Mouse (Mus musculus) CH12F3 (cell line): ENCODE measurements around the gene Pdpk1.
"Not testable (repeated sequence)": the region's sequence is repeated elsewhere in the genome, so short reads cannot be mapped to it uniquely, and the experiment has no call there.

Source experiments
- in situ Hi-C: fragments of 300-500 bp; cut with MboI; formaldehyde crosslinking; loops from 2 replicates; pipeline ENCODE4 v1.14.3; 2020; ENCODE audit warnings: low sequenced_read_pairs

Gene Pdpk1

GRCm38 (mm10) chr17:24127592-24127991 is 23.1 kb downstream of the Pdpk1 start:
- in situ Hi-C loops: no loop called here

DNA sequence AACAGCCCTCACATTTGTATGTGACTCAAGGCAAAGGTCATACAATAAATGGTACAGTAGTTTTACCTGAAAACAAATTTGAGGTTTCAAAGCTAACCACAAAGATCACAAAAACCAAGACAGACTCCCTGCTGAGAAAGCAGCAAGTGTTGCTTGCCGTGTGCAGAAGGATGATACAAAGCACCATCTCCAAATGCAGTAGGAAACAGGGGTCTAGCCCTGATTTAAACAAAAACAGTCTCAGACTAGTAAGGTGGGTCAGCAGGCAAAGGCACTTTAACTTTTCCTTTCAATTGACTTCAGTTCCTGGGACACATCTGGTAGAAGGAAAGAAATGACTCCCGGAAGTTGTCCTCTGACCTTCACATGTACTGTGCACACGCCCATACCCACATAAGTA is 23.9 kb downstream of the Pdpk1 start:
- in situ Hi-C loops: no loop called here

DNA sequence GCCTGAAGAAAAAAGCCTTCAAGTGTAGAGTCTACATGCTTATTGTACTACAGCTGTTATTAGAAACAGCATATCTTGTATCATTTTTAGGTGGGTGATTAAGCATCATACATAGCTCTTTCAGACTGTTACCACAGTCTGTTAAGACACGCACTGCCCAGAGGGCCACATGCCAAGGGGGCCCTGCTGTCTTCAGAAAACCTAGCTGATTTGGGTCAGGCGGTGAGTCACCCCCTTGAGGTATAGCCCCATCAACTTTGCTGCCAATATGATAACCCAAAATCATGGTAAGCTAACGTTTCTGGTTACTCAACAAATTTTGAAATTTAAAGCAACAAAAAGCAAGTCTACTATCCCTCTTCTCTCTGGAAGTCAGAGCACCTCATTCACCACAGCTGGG is 31.3 kb downstream of the Pdpk1 start:
- in situ Hi-C loops: no loop called here

DNA sequence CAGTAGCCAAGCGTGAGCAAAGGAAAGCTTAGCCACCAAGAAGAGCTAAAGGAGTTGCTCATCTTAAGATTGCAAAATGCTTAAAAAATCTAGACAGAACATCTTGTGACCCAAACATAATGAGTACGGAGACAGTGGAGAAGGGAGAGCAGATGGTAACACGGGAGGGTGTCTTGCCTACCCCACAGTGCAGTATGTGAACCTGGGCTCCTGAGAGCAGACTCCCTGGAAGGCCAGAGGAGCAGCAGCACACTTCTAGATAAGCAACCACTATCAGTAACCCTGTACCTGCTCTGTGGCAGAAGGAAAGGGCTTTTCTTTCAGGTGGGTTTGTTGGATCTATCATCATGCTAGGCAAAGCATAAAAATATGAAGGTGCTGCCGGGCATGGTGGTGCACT is 37.7 kb downstream of the Pdpk1 start:
- in situ Hi-C loops: no loop called here

DNA sequence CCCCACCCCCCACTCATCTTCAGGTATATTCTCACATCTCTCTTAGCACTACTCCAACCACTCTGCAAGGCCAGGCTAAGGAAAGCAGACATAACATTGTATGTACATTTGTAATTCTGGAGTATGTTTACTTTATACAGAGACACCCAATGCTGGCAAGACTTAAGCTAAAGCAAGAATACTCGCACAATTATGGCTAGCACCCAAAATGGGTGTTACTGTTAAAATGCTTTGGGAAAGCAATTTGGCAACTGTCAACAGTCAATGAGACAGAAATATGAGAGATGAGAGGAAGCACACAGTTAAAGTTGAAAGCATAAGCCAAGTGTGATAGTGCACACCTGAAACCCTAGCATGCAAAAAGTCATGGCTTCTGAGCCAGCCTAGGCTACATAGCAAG is 39.5 kb downstream of the Pdpk1 start:
- in situ Hi-C loops: no loop called here

DNA sequence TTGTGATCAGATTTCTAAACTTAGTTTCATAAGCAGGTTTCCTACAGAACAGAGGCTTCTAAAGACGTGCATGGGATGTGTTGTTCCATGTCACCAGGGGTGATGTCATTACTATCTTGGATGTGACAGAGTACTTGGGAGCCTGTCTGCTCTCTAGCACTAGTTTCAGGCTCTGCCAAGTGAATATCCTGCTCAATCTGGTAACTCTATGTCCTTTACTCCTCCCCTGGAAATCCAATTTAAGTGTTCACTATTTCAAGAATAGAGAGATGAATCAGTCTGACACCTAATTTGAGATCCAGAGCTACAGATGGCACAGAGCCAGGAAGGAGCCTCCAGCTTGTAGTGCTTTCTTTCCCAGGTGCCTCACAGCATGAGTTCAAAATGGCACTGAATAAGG is 41.8 kb downstream of the Pdpk1 start:
- in situ Hi-C loops: no loop called here

GRCm38 (mm10) chr17:24105111-24105510 is 45.6 kb downstream of the Pdpk1 start:
- in situ Hi-C loops: no loop called here

- in situ Hi-C loops: no loop called here
Measured at GRCm38 (mm10) chr17:24098354-24098753, 52.4 kb downstream of the Pdpk1 start.

DNA sequence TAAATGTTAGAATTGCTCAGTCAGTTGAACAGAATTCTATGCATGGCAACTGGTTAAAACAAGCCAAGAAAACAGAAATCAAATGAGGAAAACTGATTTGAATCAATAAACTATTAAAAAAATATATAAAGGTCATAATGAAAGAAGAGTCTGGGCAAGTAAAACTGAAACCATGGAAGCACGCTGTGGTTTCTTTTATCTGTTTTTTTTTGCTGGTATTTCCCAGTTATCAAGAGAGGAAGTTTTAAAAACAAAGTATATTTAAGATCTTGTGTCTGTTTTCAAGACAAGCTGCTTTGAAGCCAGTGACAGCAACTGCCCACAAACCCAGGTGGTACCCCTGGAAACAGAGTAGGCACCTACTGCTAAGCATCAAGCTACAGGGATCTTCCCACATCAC is 60.1 kb downstream of the Pdpk1 start:
- in situ Hi-C loops: no loop called here

GRCm38 (mm10) chr17:24086399-24086798 is 64.3 kb downstream of the Pdpk1 start:
- in situ Hi-C loops: not testable (repeated sequence)

DNA sequence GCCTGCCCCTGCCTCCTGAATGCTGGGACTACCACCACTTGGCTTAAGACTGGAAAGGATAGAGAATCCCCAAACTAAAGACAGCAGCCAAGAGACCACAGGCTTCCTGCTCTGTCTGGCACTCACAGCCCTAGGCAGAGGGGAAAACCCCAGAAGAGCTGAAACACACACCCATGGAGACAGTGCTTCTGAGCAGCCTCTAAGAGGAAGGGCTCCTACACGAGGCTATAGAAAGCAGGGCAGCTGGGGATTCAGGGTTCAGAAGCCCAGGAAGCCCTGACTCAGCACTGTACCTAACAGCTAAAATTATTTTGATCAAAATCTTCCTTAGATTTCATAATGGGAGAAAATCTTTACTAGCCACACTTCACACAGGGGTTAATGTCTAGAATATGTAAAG is 66.1 kb downstream of the Pdpk1 start:
- in situ Hi-C loops: no loop called here

DNA sequence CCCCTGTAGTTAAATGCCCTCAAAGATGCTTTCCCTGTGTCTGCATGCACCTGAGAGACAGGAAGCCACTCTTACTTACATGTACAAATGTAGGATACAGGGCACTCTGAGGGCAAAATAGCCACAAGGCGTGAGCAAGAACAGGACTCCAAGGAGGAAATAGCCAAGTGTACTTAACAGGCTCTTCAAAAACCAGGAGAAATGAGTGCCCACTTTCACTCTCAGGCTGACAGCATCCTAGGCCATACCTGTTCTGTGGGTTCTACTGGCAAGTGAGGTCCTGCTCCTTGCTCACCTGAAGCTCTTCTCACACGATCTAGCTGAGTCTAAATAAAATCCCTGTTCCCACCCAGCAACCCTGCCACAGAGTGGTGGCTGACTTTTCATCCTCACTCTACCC is 73.6 kb downstream of the Pdpk1 start:
- in situ Hi-C loops: no loop called here

DNA sequence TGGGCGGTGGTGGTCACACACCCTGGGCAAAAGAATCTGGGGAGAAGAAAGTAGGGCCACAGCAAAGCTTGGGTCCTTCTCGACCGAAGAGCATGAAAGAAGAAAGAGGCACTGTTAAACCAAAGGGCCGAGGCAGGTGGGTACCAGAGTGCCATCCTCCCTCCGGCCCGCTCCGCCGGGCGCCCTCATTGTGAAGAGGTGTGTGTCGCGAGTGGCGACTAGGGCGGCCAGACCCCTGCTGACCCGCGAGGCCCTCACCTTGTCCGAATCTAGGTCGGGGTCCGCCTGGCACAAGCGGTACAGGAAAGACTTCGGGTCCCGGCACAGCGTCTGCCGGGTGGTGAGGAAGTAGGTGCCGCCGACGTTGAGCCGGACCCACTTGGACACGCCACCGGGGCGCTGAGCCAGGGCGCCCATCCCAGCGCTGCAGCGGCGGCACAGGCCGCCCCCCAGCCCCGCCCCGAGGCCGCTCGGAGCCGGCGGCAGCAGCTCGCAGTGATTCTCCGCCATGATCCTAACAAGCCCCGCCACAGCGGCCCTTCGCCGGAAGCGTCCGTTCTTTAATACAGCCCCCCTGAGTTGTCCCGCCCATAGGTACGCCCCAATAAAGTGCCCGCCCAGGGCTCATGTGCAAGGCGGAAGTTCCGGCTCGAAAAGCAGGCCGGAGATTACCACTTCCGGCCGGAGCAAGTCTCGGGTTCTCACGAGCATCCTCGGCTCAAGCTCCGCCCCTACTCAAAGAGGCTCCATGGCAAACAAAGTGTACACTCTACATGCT is 77.6 kb downstream of the Pdpk1 start, which contains the start of gene Kctd5:
TSS of gene Kctd5 (minus strand) at position 567 of the 778 bp plus-strand sequence.
- in situ Hi-C loops: no loop called here

DNA sequence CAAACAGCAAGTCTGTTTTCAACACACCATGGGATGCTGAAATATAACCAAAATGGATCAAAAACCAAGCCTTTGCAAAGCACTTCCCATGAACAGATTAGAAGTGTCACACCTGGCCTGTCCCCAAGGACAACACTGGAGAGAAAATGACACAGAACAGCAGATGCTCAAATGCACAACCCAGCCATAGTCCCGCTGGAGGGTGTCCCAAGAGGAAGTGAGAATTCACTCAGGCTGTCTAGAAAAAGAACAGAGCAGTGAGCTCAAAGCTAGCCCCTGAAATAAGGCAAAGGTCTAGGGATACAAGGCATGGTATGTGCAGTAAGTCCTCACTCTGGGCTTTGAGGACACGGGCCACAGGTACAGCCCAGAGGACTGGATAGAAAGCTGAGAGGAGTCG is 81.2 kb downstream of the Pdpk1 start:
- in situ Hi-C loops: no loop called here

GRCm38 (mm10) chr17:24068271-24068670 is 82.5 kb downstream of the Pdpk1 start:
- in situ Hi-C loops: no loop called here

DNA sequence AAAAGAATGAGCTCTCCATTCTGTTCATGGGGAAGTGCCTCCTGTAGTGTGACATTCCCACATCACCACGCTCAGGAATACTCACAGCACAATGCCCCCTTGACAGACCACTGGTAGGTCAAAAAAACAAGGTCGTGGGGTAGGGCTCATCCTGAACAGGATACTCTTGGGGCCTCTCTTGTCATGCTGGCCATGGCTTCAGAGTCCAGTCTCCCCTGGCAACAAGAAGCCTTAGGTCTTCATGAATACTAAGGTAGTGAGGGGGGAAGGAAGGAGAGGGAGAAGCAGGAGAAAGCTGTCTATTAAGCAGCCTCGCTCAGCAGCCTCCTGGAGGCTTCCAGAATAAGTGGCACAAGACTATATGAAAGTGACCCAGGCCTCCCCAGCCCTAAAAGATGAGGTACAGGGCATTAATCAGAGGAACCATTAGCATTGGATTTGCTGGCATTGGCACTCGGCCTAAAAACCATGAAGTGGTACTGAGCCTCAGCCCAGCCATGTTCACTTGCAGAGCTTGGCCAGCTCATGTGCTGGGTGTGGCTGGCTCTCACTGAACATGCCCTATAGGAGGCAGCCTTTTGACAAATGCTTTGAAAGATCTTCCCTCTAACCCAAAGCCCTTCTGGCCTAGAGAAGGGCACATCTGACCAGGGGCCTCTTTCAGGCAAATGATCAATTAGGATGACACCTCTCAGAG is 88.1 kb downstream of the Pdpk1 start:
- in situ Hi-C loops: no loop called here

- in situ Hi-C loops: no loop called here
Measured at GRCm38 (mm10) chr17:24057730-24058245, 92.9 kb downstream of the Pdpk1 start.

- in situ Hi-C loops: no loop called here
Measured at GRCm38 (mm10) chr17:24056636-24057625, 93.8 kb downstream of the Pdpk1 start.

DNA sequence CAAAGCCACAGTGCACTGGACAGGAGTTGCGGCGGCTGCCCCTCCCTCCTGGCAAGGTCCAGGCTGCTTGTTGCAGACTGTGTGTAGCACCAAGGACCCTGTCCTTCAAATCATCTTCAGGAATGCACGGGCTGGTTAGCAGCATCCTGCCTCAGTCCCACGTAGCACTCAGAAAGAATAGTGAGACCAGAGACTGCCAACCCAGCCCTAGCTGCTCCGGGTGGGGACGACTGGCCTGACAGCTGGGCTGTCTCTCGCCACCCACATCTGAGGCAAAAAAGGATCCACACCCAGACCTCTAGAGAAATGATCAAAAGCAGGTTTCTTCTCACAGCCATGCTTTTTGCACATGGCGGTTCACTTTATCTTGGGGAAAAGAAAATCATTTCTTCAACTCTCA is 101.7 kb downstream of the Pdpk1 start:
- in situ Hi-C loops: no loop called here

DNA sequence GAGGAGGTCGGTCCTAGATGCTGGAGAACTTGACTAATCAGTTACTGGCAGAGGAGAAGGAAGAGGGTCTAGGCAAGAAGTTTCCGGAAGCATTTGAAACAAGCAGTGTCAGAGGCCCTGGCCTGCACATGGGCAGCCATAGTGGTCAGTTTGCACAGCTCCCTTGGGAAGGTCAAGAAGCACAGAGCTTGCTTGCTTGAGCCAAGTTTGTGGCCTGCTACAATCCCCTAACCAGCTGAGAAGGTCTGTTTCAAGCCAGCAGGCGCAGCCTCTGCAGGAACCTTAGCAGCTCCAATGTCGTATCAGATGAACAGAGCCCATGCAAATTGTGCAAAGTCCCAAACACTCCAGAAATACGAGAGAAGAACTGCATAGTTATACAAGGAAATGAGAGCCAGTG is 102.7 kb downstream of the Pdpk1 start:
- in situ Hi-C loops: no loop called here

- in situ Hi-C loops: no loop called here
Measured at GRCm38 (mm10) chr17:24046026-24046425, 104.7 kb downstream of the Pdpk1 start.
